Mouse (Mus musculus): ENCODE measurements around the gene Atf6. TPM values are rescaled to one million over a fixed set of nuclear protein-coding genes. Genes with fewer than 3 reads are reported as not detected.
A peak's percentile ranks its signal among the peaks of the same experiment; 100 is the strongest.

Gene Atf6
- polyA plus RNA-seq, 2 experiments from 2014 or later, result 5.8 to 8.8 TPM

GRCm38 (mm10) chr1:170882915-170883485, 15.4 kb upstream of the Atf6 start:
- ATAC-seq, result no peak

GRCm38 (mm10) chr1:170876906-170877305, 9.3 kb upstream of the Atf6 start:
- no peak for ATAC-seq

- ATAC-seq, result no peak
Measured at GRCm38 (mm10) chr1:170875676-170876075, 8.1 kb upstream of the Atf6 start.

- ATAC-seq, result no peak
Measured at GRCm38 (mm10) chr1:170871961-170872360, 4.4 kb upstream of the Atf6 start.

GRCm38 (mm10) chr1:170871402-170871801, 3.8 kb upstream of the Atf6 start:
- ATAC-seq, result no peak

- no peak for ATAC-seq
Measured at GRCm38 (mm10) chr1:170868905-170869283, 1.3 kb upstream of the Atf6 start.

- peak; percentile 42 for ATAC-seq
Measured at GRCm38 (mm10) chr1:170868107-170868904, 735 bp upstream of the Atf6 start.

GRCm38 (mm10) chr1:170866992-170867690, 430 bp downstream of the Atf6 start:
- ATAC-seq, result peak; percentile 35

- ATAC-seq, result no peak
Measured at GRCm38 (mm10) chr1:170865406-170865805, 2.2 kb downstream of the Atf6 start.

GRCm38 (mm10) chr1:170864754-170865153, 2.8 kb downstream of the Atf6 start:
- no peak for ATAC-seq

- no peak for ATAC-seq
Measured at GRCm38 (mm10) chr1:170864234-170864633, 3.3 kb downstream of the Atf6 start.

- peak; percentile 59 for ATAC-seq
Measured at GRCm38 (mm10) chr1:170863033-170863432, 4.5 kb downstream of the Atf6 start.

GRCm38 (mm10) chr1:170862435-170862717, 5.2 kb downstream of the Atf6 start:
- no peak for ATAC-seq

GRCm38 (mm10) chr1:170861671-170862434, 5.7 kb downstream of the Atf6 start:
- peak; percentile 65 for ATAC-seq

GRCm38 (mm10) chr1:170858872-170859271, 8.7 kb downstream of the Atf6 start:
- no peak for ATAC-seq

GRCm38 (mm10) chr1:170857369-170857768, 10.2 kb downstream of the Atf6 start:
- ATAC-seq, result no peak

GRCm38 (mm10) chr1:170855056-170855760, 12.4 kb downstream of the Atf6 start:
- no peak for ATAC-seq

- peak; percentile 74 for ATAC-seq
Measured at GRCm38 (mm10) chr1:170853604-170854003, 14.0 kb downstream of the Atf6 start.

- ATAC-seq, result no peak
Measured at GRCm38 (mm10) chr1:170850637-170851624, 16.6 kb downstream of the Atf6 start.

- ATAC-seq, result no peak
Measured at GRCm38 (mm10) chr1:170850007-170850406, 17.6 kb downstream of the Atf6 start.

Data from CD4-positive, CD25-positive, alpha-beta regulatory T cell, adult 4 months (primary cell).